Mouse (Mus musculus) natural killer cell, adult 2 months (primary cell): Measurements from ENCODE around the gene Fam20b.

Experiments
- DNase-seq, 2 experiments: peaks; one replicate each; pipeline ENCODE4 v3.0.0; 2022; ENCODE audit warnings: low spot score in 2 of 2

Gene Fam20b

DNA sequence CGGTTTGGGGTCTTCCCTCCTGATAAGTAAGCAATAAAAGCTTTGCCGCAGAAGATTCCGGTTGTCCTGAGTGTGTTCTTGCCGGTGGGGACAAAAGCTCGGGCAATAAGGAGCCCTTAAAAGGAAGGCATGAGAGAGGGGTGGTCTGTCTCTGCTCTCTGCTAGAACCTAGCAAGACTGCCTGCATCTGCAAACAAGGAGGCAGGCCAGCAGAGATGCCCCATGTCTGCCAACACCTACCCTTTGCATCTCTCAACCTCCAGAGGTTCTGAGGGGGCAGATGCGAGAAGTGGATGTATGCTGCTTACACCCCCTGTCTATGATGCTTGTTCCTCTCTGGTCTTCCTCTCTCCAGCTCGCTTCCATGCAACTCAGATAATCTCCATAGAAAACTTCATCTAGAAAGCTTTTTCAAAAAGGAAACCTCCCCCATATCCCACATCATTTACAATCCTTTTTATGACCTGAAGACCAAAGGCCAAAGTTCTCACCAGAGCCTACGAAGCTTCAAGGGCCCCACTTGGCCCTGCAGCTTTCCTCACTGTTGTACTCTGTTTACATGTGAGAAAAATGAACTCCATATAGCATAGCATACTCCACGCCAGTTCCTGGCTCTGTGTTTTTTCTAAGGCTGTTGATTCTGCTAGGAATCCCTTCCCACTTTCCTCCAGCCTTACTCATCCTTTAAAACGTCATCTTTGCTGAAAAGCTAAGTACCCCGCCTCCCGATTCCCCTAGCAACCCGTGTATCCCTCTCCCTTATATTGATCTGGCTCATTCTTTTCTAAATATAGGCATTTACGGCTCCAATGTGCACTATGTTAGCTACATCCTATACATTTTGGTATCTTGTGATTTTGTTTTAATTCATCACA is 8.6 kb upstream of the Fam20b start:
- no peak for DNase-seq

DNA sequence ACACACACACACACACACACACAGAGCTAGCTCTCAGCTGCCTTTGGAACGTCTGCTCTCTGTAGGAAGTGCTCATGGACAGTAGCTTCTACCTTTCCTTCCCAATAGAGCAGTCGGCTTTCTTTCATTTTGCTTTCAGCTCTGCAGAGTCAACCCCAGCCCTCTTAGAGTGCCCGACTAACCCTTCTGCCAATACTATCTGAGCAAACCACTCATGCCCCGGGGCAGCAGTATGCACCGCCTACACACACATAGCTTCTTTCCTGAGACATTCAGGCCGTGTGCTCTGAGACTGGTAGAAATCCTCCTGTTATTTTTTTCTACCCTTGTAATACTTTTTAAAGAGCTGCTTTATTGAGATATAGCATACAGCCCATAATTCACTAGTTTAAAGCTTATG is 3.2 kb upstream of the Fam20b start:
- no peak for DNase-seq

DNA sequence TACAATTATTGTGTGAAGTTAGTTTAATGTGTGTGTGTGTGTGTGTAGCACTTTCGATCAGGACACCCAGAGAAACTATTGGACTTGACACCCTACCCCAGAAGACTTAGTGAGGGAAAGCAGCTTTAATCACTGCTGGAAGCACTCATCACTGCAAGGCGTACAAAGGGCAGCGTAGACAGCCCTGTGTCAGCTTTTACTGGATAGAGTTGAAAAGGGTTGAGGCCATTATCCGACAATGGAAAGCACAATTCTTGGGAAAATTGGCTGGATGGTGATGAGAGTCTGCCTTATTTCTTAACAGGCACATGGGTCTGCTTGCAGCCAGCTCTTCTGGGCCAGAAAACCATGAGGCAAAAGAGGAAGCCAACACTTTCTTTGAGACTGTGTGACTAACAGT is 1.2 kb upstream of the Fam20b start:
- no peak for DNase-seq

DNA sequence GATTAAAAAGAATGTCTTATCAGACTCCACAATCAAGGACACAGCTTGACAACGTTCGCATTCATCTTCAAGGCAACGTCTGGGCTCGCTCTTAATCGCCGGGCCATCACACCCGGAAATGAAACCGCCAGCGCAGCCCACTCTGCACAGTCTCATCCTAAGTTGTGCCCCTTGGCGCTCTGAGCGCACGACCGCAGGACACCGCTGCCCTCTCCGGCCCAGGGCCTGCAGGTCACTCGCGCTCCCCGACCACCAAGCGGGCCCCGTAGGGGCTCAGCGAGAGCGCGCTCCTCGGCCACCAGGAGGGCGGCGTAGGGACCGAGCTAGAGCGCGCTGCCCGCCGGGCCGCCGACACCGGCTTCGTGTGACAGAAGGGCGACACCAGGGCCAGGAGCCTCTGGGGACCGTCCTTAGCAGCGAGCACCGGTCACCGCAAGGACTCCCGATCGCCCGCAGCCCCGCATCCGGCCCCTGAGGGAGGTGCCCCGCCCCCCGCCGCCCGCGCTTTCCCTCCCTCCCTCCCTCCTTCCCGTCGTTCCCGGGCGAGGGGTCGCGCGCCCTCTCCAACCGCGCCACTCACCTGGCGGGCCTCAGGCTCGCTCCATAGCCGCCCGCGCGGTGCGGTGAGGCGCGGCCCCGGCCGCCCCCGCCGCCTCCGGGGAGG is 468 bp downstream of the Fam20b start:
- peak; percentile 56 to 64 for DNase-seq

DNA sequence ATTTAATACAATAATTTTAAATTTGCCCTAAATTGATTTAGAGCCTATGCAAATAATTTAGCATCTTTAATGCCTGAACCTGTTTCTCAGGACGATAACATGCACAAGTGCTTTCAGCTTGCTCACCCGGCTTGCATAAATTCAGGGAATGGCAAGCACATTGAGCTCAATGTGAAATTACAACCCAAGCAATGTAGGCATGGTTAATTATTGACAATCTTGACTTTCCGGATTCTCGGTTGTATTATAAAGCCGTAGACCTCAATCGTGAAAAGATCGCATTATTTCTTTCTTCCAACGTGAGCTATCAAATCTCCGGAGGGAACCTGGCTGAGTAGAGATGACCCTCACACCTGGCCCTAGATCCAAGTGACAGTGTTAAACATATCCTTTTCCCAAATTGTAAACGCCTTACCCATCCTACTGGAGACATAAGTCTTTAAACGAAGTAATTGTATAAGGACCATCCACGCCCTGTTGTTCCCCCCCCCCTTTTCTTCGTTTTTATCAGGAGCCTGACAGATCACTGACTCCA is 1.1 kb downstream of the Fam20b start:
- DNase-seq: no peak

DNA sequence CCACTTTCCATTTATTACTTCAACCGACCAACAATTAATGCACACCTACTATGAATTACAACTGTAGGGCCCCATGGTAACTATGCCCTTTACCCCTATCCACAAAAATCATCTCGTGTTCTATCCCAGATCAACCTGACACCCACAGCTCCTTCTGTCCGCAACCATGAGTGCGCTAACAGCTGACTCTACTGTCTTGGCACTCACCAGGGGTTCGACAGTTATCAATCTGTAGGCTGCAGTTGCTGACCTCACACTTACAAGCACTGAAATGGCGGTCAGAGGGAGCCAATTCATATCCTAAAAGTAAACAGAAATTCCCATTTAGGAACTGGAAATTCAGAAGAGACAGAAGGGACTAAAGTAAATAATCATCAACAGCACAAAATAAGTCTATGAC is 2.2 kb downstream of the Fam20b start:
- no peak for DNase-seq

DNA sequence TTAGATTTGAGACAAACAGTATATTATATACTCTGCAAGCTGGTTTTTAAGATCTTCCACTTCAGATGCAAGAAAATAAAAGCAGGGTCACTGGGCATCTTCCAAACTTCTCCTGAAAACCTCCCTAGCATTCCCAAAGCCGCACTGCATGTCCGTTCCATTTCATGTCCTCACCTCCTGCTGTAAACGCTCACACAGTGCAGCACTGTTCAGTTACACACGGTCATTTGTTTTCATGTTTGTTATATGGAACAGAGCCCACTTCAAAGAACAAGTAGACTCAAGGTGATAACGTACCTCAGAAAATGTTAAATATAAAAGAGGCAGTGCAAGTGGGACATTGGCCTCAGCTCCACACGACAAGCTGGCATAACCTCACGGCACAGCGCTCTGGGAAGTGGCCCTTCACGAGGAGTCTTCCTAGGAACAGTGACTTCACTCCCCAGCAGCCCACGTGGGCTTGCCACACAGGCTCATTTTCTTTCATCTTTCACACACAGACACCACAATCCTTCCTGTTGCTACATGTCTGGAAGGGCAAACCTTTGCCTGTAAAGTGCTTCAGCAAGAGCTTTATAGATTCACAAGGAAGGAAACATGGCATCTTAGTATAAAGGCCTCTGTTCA is 8.3 kb downstream of the Fam20b start:
- no peak for DNase-seq

DNA sequence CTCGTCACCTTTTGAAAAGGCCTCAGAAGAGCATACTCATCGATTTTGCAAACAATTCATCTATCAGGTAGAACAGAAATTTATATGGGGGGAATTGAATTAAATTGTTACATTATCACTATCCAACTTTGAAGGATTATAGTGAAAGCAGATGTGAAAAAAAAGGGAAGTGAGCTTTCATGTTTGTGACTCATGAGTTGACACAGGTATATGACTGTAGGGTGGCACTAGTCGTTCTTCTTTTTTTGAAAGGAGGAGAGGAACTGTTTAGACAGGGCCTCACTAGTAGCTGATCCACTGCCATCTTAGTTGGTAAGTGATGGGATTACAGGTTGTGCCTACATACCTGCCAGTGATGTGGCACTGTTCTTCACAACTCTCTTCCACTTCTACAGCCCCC is 10.2 kb downstream of the Fam20b start:
- no peak for DNase-seq

DNA sequence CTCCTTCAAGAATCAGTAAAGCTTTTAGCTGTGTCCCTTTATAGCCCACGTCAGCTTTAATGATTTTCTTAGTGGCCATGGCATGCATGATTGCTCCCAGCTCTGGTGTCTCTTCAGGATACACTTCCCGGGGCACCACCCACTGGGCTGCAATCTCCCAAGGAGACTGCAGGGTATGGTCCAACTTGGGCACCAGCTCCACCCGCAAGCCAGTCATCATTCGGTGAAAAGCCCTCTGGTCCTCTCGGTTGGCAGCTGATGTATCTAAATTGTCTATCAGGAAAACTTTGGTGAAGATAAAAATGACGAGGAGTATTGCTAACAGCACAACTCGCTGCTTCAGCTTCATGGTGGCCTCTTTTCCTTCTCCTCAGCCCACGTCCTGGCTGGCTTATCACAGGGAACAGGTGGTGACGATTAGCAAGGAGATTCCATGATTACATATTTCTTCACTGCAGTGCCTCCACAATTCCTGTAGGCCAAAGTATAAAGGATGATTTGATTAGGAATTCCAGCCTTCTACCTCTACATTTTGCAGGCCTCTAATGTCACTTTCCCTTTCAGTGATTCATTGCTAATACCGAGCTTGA is 13.1 kb downstream of the Fam20b start:
- DNase-seq: no peak

DNA sequence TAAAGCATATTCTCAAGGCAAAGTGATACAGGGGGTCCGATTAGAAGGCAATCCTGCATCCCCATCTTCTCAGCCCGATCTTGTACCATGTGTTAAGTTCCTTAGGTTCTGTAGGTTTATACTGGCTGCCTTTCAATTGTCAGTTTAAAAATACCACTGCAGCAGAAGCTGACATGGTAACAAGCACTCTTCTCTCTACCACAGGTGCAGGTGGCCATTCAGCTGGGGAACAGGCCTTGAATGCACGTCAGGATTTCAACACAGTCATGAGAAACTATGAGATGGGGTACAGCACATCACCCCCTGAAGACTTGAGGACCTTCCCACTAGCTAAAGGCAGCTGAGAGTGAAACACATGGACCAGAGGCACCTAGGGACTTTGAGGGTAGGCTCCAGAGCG is 15.4 kb downstream of the Fam20b start:
- no peak for DNase-seq

DNA sequence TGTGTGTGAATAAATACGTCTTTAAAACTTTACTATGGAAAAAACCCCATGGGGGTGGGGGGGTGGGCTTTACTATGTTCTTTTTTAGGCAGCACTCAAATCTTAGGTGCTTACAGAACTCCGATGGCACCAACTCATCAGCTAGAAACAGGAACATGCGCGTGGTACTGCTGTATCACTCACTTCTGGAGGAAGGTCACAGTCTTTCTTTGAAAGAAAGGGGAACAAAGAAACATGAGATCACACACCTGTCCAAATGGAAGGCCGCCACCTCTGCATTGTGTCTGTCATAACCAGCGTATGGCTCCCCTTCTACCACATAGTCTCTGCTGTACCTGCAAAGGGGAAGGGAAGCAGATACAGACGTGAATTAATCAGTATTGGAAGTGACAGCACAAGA is 16.7 kb downstream of the Fam20b start:
- DNase-seq: no peak

DNA sequence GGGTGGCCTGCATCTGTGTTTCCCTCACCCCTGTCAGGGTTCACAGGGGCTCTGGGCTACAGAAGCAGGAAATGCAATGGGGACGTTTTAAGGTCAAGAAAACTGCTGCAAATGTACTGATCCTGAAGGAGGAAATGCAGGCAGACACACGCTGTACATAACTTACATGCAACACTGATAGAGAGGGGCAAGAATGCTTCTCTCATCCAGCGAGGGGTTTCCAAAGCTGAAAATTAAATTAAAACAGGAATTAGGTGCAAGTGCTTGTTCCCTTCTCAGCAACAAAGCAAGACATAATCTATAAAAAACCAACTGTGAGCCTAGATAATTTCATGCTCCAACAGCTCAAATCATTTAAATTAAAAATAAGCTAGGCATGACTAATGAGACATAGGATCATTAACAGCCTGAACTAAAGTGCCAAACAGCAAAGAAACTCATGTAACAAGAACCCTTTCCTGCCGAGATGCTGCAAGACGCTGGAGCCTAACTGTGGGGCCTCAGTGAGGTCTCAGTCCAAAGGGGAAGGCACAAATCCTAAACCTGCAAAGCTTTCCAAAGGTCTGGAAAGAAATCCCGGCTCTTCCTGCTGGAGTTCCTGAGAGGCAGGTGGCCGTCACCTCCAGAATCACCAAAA is 32.7 kb downstream of the Fam20b start:
- DNase-seq: no peak

DNA sequence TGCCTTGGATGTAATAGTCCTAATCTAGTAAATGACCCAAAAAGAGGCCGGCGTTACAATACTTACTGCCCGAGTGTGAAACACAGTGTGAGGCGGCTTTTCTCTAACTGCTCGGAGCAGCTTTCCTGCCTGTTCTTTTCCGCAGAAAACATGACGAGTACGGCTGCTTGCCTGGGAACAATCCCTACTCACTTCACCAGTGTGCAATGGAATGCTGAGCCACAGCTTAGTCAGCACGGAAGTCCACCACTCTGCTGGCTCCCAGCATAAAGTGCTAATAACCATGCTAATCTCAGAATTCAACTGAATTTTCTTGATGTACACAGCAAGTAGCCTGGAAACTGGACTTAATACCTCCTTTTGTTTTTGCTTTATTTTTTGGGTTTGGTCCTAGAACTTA is 39.3 kb downstream of the Fam20b start:
- DNase-seq: no peak

DNA sequence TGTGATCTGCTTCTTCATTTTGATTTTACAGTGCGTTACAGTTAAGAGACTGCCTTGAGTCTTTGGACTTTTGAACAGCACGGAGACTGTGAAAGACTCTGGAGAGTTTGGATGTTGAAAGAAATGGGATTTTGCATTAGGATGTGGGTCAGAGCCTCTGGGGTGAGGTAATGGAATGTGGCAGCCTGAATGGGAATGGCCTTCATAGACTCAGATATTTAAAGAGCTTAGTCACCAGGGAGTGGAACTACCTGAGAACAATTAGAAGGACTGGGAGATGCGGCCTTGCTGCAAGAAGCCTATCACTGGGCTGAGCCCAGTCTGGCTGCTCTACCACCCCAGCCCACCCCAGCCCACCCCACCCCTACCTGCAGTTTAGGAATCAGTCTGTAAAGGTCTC is 41.7 kb downstream of the Fam20b start:
- DNase-seq: no peak

DNA sequence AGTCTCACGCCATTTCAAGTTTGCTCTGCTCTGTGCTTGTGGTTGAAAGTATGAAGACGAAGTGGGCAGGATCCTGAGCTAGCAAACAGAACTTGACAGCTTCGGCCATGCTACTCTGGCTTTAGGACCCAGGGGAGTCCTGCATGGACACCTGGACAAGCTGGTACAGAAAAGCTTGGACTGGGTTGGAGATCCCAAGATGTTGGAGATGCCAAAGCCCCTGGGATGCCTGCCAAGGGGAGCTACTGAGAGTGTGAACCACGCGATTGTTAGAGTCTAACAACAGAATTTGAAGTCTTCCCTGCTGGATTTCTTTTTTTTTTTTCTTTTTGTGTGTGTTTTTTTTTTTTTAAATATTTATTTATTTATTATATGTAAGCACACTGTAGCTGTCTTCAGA is 42.3 kb downstream of the Fam20b start:
- DNase-seq: no peak

DNA sequence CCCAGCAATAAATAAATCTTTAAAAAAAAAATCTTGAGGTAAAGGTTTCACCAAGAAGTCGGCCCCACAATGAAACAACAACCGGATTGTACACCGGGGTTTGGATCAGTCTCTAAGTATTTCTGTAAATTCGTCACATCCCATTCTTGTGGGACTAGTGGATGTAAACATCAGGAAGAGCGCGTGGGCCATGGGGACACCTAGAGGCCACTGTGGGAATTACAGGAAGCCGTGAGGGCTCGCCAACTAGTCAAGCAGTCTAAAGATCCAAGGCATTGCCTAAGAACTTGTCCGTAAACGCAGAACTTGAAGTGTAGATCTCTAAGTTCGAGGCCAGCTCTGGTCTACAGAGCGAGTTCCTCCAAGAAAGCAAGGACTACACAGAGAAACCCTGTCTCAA is 42.7 kb downstream of the Fam20b start:
- DNase-seq: peak; percentile 30 to 45

DNA sequence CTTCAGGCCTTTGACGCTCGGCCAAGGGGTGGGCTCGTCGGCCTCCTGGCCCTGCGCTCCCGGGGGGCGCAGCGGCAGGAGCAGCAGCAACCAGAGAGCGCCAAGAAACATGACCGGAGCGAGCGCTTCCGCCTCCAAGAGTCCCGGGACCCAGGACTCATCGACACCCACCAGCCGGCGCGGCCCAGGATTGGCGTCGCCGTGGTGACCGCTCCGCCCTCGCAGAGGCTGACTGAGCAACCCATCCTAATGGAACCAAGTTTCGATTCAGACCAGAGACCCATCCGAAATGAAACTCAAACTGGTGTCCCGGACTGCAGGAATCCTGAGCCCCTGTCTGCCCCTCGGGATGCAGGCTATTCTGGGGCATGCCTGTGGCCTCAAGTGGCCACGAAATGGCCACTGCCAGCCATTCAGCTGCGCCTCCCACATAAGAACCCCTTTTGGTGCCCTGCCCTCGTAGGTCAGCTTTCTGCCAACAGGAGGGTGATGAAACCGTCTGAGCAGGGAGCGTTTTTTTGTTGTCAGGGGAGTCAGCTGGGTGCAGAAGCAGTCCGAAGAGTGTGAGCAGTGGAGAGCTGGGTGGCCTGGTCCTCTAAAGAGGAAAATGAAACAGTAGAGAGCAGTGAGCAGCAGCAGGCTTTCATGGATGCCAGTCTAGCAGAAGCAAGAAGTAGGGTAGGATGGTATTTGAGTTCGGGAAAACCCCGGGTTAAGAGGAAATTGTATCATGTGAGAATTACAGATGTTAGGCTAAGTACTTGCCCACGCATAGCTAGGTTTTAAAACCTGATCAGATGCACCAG is 44.5 kb downstream of the Fam20b start, which contains the start of gene Tor3a:
TSS of gene Tor3a (minus strand) at position 162 of the 806 bp plus-strand sequence.
- peak; percentile 68 to 76 for DNase-seq

DNA sequence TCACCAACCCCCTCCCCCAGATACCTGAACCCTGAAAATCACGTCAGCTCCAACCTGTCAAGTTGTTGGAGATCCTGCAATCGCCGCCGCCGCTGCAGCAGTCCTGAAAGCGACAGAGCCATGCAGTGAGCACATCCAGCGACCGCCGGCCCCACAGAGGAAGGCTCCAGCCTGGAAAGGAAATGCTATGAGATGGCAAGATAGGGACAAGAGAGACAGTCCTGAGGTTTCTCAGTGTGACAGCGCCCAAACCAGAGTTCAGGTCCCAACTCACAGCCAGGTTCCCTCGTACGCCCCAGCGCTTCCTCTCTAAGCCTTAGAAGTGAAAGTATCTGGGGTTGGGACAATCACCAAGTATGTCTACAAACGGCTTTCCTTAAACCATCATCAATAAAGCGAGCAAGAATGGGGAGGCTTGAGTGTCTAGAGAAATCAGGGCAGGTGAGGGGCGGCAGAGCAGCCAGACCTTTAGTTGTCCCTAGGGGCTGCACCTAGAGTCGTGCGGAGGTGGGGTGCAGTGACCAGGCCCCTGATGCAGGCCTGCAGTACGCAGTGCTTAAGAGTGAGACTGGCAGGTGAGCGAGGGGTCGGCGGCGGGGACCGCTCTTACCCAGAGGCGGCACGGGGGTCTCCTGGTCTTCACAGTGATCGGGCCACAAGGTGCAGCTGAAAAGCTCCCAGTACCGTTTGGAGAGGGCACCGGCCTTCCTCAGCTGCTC is 45.3 kb downstream of the Fam20b start:
- DNase-seq: peak; percentile 21 to 42

DNA sequence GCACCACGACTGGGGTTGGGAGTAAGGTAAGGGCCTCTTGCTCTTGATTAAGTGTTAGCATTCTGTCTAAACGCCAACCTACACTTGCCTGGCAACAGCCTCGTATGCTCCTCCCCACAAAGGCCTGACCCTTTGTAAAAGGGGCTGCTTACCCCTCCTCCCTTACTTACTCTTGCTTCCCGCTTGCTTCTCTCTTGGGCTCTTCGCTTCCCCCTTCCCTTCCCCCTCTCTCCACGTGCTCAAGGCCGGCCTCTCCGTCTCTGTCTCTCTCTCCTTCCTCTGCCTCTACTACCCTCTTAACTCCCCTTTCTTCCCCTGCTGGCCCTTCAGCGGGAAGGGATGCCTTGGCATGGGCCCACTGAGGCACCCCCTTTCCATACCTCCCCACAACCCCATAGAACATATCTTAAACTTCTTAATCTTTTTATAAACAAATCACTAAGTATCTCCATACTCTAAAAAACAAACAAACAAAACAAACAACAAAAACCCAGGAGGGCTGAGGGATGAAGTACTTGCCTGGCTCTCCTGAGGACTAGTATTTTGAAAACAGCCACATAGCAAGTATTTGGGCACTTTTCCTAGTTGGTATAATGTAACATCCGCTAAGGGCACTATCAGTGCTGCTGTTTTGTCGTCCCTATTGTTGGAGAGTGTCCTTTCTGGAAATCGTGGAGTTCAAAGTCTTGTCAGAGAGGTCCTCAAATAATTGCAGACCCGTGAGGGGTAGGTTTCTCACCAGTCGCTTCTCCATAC is 46.0 kb downstream of the Fam20b start:
- peak in 1 of 2 experiments; percentile 21 for DNase-seq
